Mouse (Mus musculus): Measurements from ENCODE around the gene Lsamp. TPM values are rescaled to one million over a fixed set of nuclear protein-coding genes. Genes with fewer than 3 reads are reported as not detected.

Gene Lsamp
- polyA plus RNA-seq, 1 experiment from 2014 or later = 1.1 TPM

GRCm38 (mm10) chr16:40399531-40399930, 415.4 kb downstream of the Lsamp start:
- Histone ChIP-seq H3K4me3 (no peak overlapping the region), H3K27ac (ENCODE audit: poor library complexity, severe bottlenecking) (no peak overlapping the region), H3K36me3 (no peaks in the 10 kb centered on the region), H3K27me3 (replicated peaks) (no peaks in the 10 kb centered on the region), H3K4me1 (replicated peaks) (no peaks in the 10 kb centered on the region), H3K4me2 (no peak overlapping the region), H3K9me3 (replicated peaks) (no peaks in the 10 kb centered on the region), H3K9ac (no peak overlapping the region)
- no peak for ATAC-seq (ENCODE audit: insufficient number of reproducible peaks, low FRiP score)
- WGBS = 65% methylated on average over 2 of the region's 2 CpGs

- no peak overlapping the region for H3K27ac ChIP-seq (ENCODE audit: poor library complexity, severe bottlenecking)
- ATAC-seq (ENCODE audit: insufficient number of reproducible peaks, low FRiP score) = no peak
- no peaks in the 10 kb centered on the region for H3K4me1 ChIP-seq (replicated peaks)
- no peaks in the 10 kb centered on the region for H3K9me3 ChIP-seq (replicated peaks)
- H3K9ac ChIP-seq = no peak overlapping the region
- no peak overlapping the region for H3K4me2 ChIP-seq
- H3K27me3 ChIP-seq (replicated peaks) = no peaks in the 10 kb centered on the region
- WGBS = 72% methylated on average over 3 of the region's 3 CpGs
- no peaks in the 10 kb centered on the region for H3K36me3 ChIP-seq
- H3K4me3 ChIP-seq = no peak overlapping the region
These were observed 450.1 kb downstream of the Lsamp start for GRCm38 (mm10) chr16:40434280-40434679.

DNA sequence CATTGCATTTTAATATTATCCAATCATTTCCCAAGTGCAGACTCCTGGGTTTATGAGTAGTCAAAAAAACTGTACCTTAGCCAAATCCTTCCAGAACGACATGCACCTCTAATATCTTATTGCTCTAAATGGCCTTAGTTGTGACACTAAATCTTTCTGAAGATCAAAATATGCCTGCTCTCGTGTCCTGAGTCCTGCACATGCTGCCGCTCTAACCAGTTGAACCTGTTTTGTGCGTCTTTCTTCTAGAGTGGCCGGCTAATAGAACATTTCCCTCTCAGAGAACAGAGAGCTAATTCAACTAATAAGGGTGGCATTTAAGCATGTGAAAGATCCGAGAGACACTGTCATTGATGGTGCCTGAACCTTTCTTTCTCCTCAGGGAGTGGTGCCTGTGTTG, 452.3 kb downstream of the Lsamp start:
- H3K4me1 ChIP-seq (replicated peaks) = no peaks in the 10 kb centered on the region
- H3K9ac ChIP-seq = no peak overlapping the region
- no peaks in the 10 kb centered on the region for H3K27me3 ChIP-seq (replicated peaks)
- 78% methylated on average over 6 of the region's 6 CpGs for WGBS
- H3K27ac ChIP-seq (ENCODE audit: poor library complexity, severe bottlenecking) = no peak overlapping the region
- no peak overlapping the region for H3K4me2 ChIP-seq
- ATAC-seq (ENCODE audit: insufficient number of reproducible peaks, low FRiP score) = no peak
- H3K36me3 ChIP-seq = no peaks in the 10 kb centered on the region
- H3K9me3 ChIP-seq (replicated peaks) = no peaks in the 10 kb centered on the region
- H3K4me3 ChIP-seq = no peak overlapping the region

- H3K9me3 ChIP-seq (replicated peaks) = no peaks in the 10 kb centered on the region
- no peak overlapping the region for H3K27ac ChIP-seq (ENCODE audit: poor library complexity, severe bottlenecking)
- H3K4me1 ChIP-seq (replicated peaks) = no peaks in the 10 kb centered on the region
- 79% methylated on average over 10 of the region's 10 CpGs for WGBS
- ATAC-seq (ENCODE audit: insufficient number of reproducible peaks, low FRiP score) = no peak
- no peak overlapping the region for H3K4me2 ChIP-seq
- H3K27me3 ChIP-seq (replicated peaks) = no peaks in the 10 kb centered on the region
- H3K4me3 ChIP-seq = no peak overlapping the region
- no peak overlapping the region for H3K9ac ChIP-seq
- H3K36me3 ChIP-seq = no peaks in the 10 kb centered on the region
These were observed 453.7 kb downstream of the Lsamp start for GRCm38 (mm10) chr16:40437879-40438278.

- no peaks in the 10 kb centered on the region for H3K27me3 ChIP-seq (replicated peaks)
- no peak overlapping the region for H3K4me3 ChIP-seq
- 57% methylated on average over 1 of the region's 1 CpGs for WGBS
- ATAC-seq (ENCODE audit: insufficient number of reproducible peaks, low FRiP score) = no peak
- no peak overlapping the region for H3K9ac ChIP-seq
- H3K4me1 ChIP-seq (replicated peaks) = no peaks in the 10 kb centered on the region
- no peaks in the 10 kb centered on the region for H3K36me3 ChIP-seq
- no peaks in the 10 kb centered on the region for H3K9me3 ChIP-seq (replicated peaks)
- no peak overlapping the region for H3K27ac ChIP-seq (ENCODE audit: poor library complexity, severe bottlenecking)
- H3K4me2 ChIP-seq = no peak overlapping the region
These were observed 454.7 kb downstream of the Lsamp start for GRCm38 (mm10) chr16:40438876-40439275.

DNA sequence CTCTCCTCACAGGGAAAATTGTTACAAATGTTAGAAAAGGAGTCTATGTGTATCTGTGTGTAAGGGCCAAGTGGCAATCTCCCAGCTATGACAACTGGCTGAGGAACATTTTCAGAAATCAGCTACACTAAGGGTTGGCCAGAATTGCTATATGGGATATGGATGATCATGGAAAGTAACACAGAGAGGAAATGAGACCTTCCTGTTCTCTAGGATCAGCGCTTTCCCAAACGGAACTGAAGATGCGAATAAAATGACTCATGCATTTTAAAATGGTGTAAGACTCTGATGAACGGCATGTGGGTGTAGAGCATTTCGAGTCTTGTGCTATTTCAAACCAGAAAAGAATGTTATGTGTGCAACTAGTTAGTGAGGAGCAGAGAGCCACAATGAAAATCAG, 462.4 kb downstream of the Lsamp start:
- 74% methylated on average over 5 of the region's 5 CpGs for WGBS
- Histone ChIP-seq H3K36me3 (no peaks in the 10 kb centered on the region), H3K4me3 (no peak overlapping the region)

DNA sequence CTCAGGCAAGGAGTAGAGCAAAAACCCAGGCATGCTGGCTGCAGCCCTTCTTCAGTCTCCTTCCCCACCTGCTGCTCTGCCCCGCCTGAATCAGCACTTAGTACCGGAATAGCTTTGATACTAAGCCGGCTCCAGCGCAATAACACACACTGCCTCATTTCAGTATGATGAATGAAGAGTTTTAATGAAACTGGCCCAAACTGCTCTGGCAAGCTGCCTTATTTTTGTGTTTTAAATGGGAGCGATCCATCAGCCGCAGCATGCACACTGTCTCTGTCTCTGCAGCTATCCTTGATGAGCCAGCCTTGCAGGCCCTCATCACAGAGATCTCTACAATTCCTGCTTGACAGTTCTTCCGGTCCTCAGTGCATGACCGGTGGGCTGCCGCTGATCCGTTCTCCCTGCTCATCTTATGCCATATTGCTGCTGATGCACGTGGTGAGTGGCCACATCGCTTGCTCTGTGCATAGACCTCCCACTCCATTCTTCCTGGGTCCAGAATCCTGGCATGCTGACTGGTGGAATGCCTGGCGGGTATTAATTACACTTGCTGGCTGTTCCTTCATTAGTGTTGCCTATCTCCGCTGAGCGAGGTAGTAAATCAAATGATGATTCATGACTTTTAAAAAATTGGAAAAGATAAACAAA, 479.4 kb downstream of the Lsamp start:
- no peaks in the 10 kb centered on the region for H3K27me3 ChIP-seq (replicated peaks)
- ATAC-seq (ENCODE audit: insufficient number of reproducible peaks, low FRiP score) = no peak
- 74% methylated on average over 15 of the region's 15 CpGs for WGBS
- no peaks in the 10 kb centered on the region for H3K9me3 ChIP-seq (replicated peaks)
- no peaks in the 10 kb centered on the region for H3K36me3 ChIP-seq
- no peak overlapping the region for H3K27ac ChIP-seq (ENCODE audit: poor library complexity, severe bottlenecking)
- H3K9ac ChIP-seq = no peak overlapping the region
- H3K4me1 ChIP-seq (replicated peaks) = no peaks in the 10 kb centered on the region
- no peak overlapping the region for H3K4me2 ChIP-seq
- no peak overlapping the region for H3K4me3 ChIP-seq

More for the DNA sequence above, 462.4 kb downstream of the Lsamp start:
- H3K27me3 ChIP-seq (replicated peaks) = no peaks in the 10 kb centered on the region
- no peaks in the 10 kb centered on the region for H3K4me1 ChIP-seq (replicated peaks)
- H3K4me2 ChIP-seq = no peak overlapping the region
- H3K9me3 ChIP-seq (replicated peaks) = no peaks in the 10 kb centered on the region
- no peak overlapping the region for H3K9ac ChIP-seq
- H3K27ac ChIP-seq (ENCODE audit: poor library complexity, severe bottlenecking) = no peak overlapping the region
- no peak for ATAC-seq (ENCODE audit: insufficient number of reproducible peaks, low FRiP score)

- ATAC-seq (ENCODE audit: insufficient number of reproducible peaks, low FRiP score) = no peak
- Histone ChIP-seq H3K4me3 (no peak overlapping the region), H3K4me2 (no peak overlapping the region), H3K36me3 (no peaks in the 10 kb centered on the region), H3K27ac (ENCODE audit: poor library complexity, severe bottlenecking) (no peak overlapping the region), H3K27me3 (replicated peaks) (no peaks in the 10 kb centered on the region), H3K9me3 (replicated peaks) (no peaks in the 10 kb centered on the region), H3K4me1 (replicated peaks) (no peaks in the 10 kb centered on the region), H3K9ac (no peak overlapping the region)
- WGBS = 15% methylated on average over 8 of the region's 8 CpGs
These were observed 482.4 kb downstream of the Lsamp start for GRCm38 (mm10) chr16:40466596-40466995.

DNA sequence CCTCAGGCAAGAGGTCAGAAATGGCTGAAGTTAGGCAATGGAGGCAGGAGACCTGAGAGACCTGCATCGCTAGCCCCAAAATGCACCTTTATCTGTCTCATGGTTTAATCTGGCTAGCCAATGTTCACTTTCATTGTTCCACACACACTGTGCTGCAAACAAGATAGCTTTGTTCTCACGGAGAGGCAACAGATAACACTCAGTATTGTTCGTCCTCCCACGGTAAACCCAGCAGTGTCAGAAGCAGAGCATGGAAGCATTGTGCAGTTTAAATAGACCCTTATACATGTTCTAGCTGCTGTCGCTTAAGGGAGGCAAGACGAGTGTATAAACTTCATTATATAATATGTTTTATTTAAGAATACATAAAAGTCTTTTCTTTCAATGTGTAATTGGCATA, 486.8 kb downstream of the Lsamp start:
- no peaks in the 10 kb centered on the region for H3K36me3 ChIP-seq
- no peaks in the 10 kb centered on the region for H3K4me1 ChIP-seq (replicated peaks)
- H3K9ac ChIP-seq = no peak overlapping the region
- WGBS = 47% methylated on average over 6 of the region's 6 CpGs
- no peak overlapping the region for H3K4me2 ChIP-seq
- H3K27me3 ChIP-seq (replicated peaks) = no peaks in the 10 kb centered on the region
- H3K4me3 ChIP-seq = no peak overlapping the region
- no peak for ATAC-seq (ENCODE audit: insufficient number of reproducible peaks, low FRiP score)
- no peaks in the 10 kb centered on the region for H3K9me3 ChIP-seq (replicated peaks)
- H3K27ac ChIP-seq (ENCODE audit: poor library complexity, severe bottlenecking) = no peak overlapping the region

GRCm38 (mm10) chr16:40471967-40472366, 487.8 kb downstream of the Lsamp start:
- 59% methylated on average over 5 of the region's 5 CpGs for WGBS
- Histone ChIP-seq H3K27me3 (replicated peaks) (no peaks in the 10 kb centered on the region), H3K9ac (no peak overlapping the region), H3K4me1 (replicated peaks) (no peaks in the 10 kb centered on the region), H3K4me3 (no peak overlapping the region), H3K27ac (ENCODE audit: poor library complexity, severe bottlenecking) (no peak overlapping the region), H3K9me3 (replicated peaks) (no peaks in the 10 kb centered on the region), H3K4me2 (no peak overlapping the region), H3K36me3 (no peaks in the 10 kb centered on the region)
- no peak for ATAC-seq (ENCODE audit: insufficient number of reproducible peaks, low FRiP score)

DNA sequence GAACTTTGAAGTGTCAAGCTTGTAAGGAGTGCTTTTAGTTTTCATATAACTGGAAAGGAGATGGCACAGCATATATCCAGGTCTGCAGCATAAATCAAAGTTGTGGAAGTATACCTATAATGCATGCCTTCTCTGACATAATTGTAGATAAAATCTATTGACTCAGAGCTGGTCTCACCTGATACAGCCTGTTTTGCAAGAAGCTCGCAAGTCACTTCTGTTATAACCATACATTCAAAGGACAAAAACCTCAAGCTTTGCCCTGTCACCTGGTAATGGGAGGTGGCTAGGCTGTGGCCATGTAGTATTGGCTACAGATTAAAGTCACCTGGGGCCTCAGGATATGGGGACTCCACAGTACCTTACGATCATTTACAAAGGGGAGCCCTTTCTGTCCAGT, 507.4 kb downstream of the Lsamp start:
- Histone ChIP-seq H3K27ac (ENCODE audit: poor library complexity, severe bottlenecking) (no peak overlapping the region), H3K4me2 (no peak overlapping the region), H3K4me3 (no peak overlapping the region), H3K4me1 (replicated peaks) (no peaks in the 10 kb centered on the region), H3K9me3 (replicated peaks) (no peaks in the 10 kb centered on the region), H3K36me3 (no peaks in the 10 kb centered on the region), H3K27me3 (replicated peaks) (no peaks in the 10 kb centered on the region), H3K9ac (no peak overlapping the region)
- no peak for ATAC-seq (ENCODE audit: insufficient number of reproducible peaks, low FRiP score)
- 82% methylated on average over 2 of the region's 2 CpGs for WGBS

- Histone ChIP-seq H3K27me3 (replicated peaks) (no peaks in the 10 kb centered on the region), H3K27ac (ENCODE audit: poor library complexity, severe bottlenecking) (no peak overlapping the region), H3K9ac (no peak overlapping the region), H3K4me1 (replicated peaks) (no peaks in the 10 kb centered on the region), H3K9me3 (replicated peaks) (no peaks in the 10 kb centered on the region), H3K4me3 (no peak overlapping the region), H3K36me3 (no peaks in the 10 kb centered on the region), H3K4me2 (no peak overlapping the region)
- WGBS = 71% methylated on average over 3 of the region's 3 CpGs
- ATAC-seq (ENCODE audit: insufficient number of reproducible peaks, low FRiP score) = no peak
These were observed 520.2 kb downstream of the Lsamp start for GRCm38 (mm10) chr16:40504262-40504960.

Data from heart, embryonic 12.5 days (tissue).